Mouse (Mus musculus) hindbrain, embryonic 11.5 days (tissue): ENCODE measurements around the gene Anks3. TPM values are rescaled to one million over a fixed set of nuclear protein-coding genes. Genes with fewer than 3 reads are reported as not detected.

ENCODE experiments used
- ATAC-seq: fragments of 200-750 bp; cut with Nextera tagmentation; 2 replicates; pipeline ENCODE4 v1.8.0; 2017; ENCODE audit warnings: mild to moderate bottlenecking, moderate TSS enrichment, moderate library complexity; ENCODE audit not compliant: low FRiP score
- DNase-seq: peaks from one replicate; pipeline ENCODE4 v3.0.0-alpha.2; 2015; ENCODE audit warnings: low spot score
- H3K27ac ChIP-seq: fragments of 300-500 bp; sonication (generic); 2 replicates; pipeline ENCODE4 v1.5.1; 2014; ENCODE audit warnings: mild to moderate bottlenecking, low read depth, low read length
- H3K27me3 ChIP-seq: fragments of 300-500 bp; sonication (generic); 2 replicates; pipeline ENCODE4 v1.6.1; 2014; ENCODE audit warnings: mild to moderate bottlenecking, low read length, moderate library complexity, mixed read lengths; ENCODE audit not compliant: control insufficient read depth, insufficient read depth
- H3K36me3 ChIP-seq: fragments of 300-500 bp; sonication (generic); 2 replicates; pipeline ENCODE4 v1.6.1; 2014; ENCODE audit warnings: mild to moderate bottlenecking, low read length, moderate library complexity, mixed read lengths; ENCODE audit not compliant: control insufficient read depth, insufficient read depth
- H3K4me1 ChIP-seq: fragments of 300-500 bp; sonication (generic); replicated peaks from 2 replicates; pipeline ENCODE4 v1.6.1; 2014; ENCODE audit warnings: low read length, mixed read lengths; ENCODE audit not compliant: control insufficient read depth, insufficient read depth
- H3K4me2 ChIP-seq: fragments of 300-500 bp; sonication (generic); replicated peaks from 2 replicates; pipeline ENCODE4 v1.6.1; 2014; ENCODE audit warnings: mild to moderate bottlenecking, low read depth, low read length
- H3K4me3 ChIP-seq: fragments of 300-500 bp; sonication (generic); 2 replicates; pipeline ENCODE4 v1.5.1; 2014; ENCODE audit warnings: low read depth, low read length
- H3K9ac ChIP-seq: fragments of 300-500 bp; sonication (generic); 2 replicates; pipeline ENCODE4 v1.6.1; 2014; ENCODE audit warnings: low read depth, low read length
- H3K9me3 ChIP-seq: fragments of 300-500 bp; sonication (generic); 2 replicates; pipeline ENCODE4 v1.6.1; 2016; ENCODE audit warnings: low read length; ENCODE audit not compliant: control insufficient read depth
- WGBS: fragments of 180-500 bp; shearing (Covaris S2); extraction: QIAGEN DNeasy Blood & Tissue Kit; methylation state at CpG from one replicate; pipeline ENCODE4 v1.1.7; 2014; 5-methylcytosine and 5-hydroxymethylcytosine counted together
- polyA plus RNA-seq: library from polyadenylated mRNA; unstranded; fragments of >200 nt; fragmentation: Nextera tagmentation; extraction: Ambion mirVana; gene quantifications from 2 replicates; pipeline ENCODE4 v1.2.1, GENCODE M21; 2014

Gene Anks3
- polyA plus RNA-seq, 1 experiment from 2014 or later: 46.6 TPM

DNA sequence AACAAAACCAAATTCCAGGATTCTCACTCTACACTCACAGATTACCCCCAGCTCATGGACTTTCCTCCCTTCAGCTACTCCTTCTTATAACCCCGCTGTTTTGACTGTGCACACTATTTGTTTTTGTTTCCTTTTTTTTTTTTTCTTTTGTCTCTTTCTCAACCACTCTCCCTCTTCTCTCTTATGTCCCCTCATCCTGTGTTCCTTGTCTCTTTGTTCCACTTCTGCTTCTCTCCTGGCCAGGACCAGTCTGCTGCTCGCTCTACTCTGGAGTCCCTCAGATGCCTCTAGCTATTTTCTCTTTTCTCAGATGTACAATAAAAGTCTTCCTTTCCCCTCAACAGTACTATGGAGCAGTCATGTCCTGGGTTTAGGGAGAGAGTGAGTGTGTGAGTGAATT lies 61.6 kb downstream of the Anks3 start:
- DNase-seq (no peak), ATAC-seq (no peak)
- Histone ChIP-seq H3K4me2 (no peak overlapping the region), H3K36me3 (no peaks in the 10 kb centered on the region), H3K27me3 (no peaks in the 10 kb centered on the region), H3K4me1 (no peaks in the 10 kb centered on the region), H3K9ac (no peak overlapping the region), H3K9me3 (no peaks in the 10 kb centered on the region), H3K27ac (no peak overlapping the region), H3K4me3 (no peak overlapping the region)
- WGBS: 84% methylated on average over 2 of the region's 2 CpGs

DNA sequence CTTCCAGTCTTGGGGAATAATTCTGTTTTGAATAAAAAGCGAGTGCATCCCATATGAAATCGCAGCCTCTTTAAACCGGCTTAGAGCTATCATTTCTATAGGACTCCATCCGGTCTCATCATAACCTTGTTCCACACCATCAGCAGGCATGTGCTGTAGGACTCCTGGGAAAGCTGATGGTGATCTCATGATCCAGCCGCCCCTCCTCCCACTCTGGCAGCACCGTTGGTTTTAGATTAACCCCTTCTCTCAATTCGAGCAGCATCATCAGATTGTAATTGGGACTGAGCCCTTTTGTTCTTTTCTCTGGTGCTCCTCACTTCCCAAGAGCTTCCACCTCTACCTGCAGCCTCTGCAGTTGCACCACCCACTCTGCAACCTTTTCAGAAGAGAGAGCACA lies 62.8 kb downstream of the Anks3 start:
- Histone ChIP-seq H3K36me3 (no peaks in the 10 kb centered on the region), H3K27me3 (no peaks in the 10 kb centered on the region), H3K27ac (no peak overlapping the region), H3K4me2 (no peak overlapping the region), H3K9ac (no peak overlapping the region), H3K4me1 (no peaks in the 10 kb centered on the region), H3K4me3 (no peak overlapping the region), H3K9me3 (no peaks in the 10 kb centered on the region)
- 68% methylated on average over 7 of the region's 7 CpGs for WGBS
- ATAC-seq: no peak
- no peak for DNase-seq

DNA sequence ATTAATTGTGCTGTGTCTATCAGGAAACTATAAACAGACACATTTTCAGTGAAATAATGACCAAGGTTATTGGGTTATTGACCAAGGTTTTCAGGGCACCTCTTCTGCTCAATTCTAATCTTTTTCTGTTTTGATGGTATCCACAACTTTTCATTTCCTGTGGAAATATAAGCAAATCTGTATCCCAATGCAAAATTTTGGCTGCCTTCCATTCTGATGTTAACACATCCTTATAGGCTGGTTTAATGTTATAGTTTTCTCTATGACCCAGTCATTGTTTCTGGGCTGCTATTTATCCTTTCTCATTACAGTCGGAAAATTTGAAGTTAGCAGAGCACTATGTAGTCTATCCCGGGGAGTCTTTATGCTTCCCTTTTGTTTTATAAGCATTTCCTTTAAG lies 64.3 kb downstream of the Anks3 start:
- Histone ChIP-seq H3K4me2 (no peak overlapping the region), H3K4me3 (no peak overlapping the region), H3K9me3 (no peaks in the 10 kb centered on the region), H3K36me3 (no peaks in the 10 kb centered on the region), H3K27me3 (no peaks in the 10 kb centered on the region), H3K4me1 (no peaks in the 10 kb centered on the region), H3K27ac (no peak overlapping the region), H3K9ac (no peak overlapping the region)
- no peak for DNase-seq
- WGBS: 91% methylated on average over 2 of the region's 2 CpGs
- ATAC-seq: no peak

DNA sequence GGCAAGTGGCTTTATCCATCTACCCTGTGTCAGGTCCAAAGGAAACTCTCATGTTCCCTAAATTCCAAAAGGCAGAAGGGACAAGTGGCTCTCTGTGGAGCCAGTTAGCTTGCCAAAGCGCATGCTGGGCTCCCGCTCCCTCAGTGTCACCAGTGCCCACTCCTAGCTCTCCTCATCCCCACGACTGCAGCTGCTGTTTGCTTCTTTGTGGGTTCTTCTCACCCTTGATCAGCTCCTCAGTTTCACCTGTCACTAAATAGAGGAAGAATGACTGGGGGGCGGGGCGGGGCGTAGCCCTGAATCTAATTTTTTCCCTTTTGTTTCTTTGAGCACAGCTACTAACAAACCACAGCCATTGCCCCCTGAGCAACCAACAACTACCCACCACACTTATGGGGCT lies 65.1 kb downstream of the Anks3 start:
- no peaks in the 10 kb centered on the region for H3K27me3 ChIP-seq
- ATAC-seq (no peak), DNase-seq (no peak)
- H3K4me2 ChIP-seq: no peak overlapping the region
- no peaks in the 10 kb centered on the region for H3K36me3 ChIP-seq
- no peak overlapping the region for H3K4me3 ChIP-seq
- no peaks in the 10 kb centered on the region for H3K4me1 ChIP-seq
- no peaks in the 10 kb centered on the region for H3K9me3 ChIP-seq
- no peak overlapping the region for H3K9ac ChIP-seq
- no peak overlapping the region for H3K27ac ChIP-seq
- 86% methylated on average over 6 of the region's 6 CpGs for WGBS

- Histone ChIP-seq H3K9ac (no peak overlapping the region), H3K9me3 (no peaks in the 10 kb centered on the region), H3K4me2 (no peak overlapping the region), H3K27me3 (no peaks in the 10 kb centered on the region), H3K36me3 (no peaks in the 10 kb centered on the region), H3K4me1 (no peaks in the 10 kb centered on the region), H3K27ac (no peak overlapping the region), H3K4me3 (no peak overlapping the region)
- WGBS: 53% methylated on average over 7 of the region's 7 CpGs
- no peak for ATAC-seq
- no peak for DNase-seq
Measured at GRCm38 (mm10) chr16:4897146-4897730, 66.8 kb downstream of the Anks3 start.

GRCm38 (mm10) chr16:4896249-4897027 lies 67.6 kb downstream of the Anks3 start:
- H3K27me3 ChIP-seq: no peaks in the 10 kb centered on the region
- no peak overlapping the region for H3K4me2 ChIP-seq
- no peaks in the 10 kb centered on the region for H3K9me3 ChIP-seq
- H3K4me3 ChIP-seq: no peak overlapping the region
- H3K36me3 ChIP-seq: no peaks in the 10 kb centered on the region
- WGBS: 62% methylated on average over 5 of the region's 5 CpGs
- no peak overlapping the region for H3K27ac ChIP-seq
- ATAC-seq (no peak), DNase-seq (no peak)
- H3K4me1 ChIP-seq: no peaks in the 10 kb centered on the region
- H3K9ac ChIP-seq: no peak overlapping the region

DNA sequence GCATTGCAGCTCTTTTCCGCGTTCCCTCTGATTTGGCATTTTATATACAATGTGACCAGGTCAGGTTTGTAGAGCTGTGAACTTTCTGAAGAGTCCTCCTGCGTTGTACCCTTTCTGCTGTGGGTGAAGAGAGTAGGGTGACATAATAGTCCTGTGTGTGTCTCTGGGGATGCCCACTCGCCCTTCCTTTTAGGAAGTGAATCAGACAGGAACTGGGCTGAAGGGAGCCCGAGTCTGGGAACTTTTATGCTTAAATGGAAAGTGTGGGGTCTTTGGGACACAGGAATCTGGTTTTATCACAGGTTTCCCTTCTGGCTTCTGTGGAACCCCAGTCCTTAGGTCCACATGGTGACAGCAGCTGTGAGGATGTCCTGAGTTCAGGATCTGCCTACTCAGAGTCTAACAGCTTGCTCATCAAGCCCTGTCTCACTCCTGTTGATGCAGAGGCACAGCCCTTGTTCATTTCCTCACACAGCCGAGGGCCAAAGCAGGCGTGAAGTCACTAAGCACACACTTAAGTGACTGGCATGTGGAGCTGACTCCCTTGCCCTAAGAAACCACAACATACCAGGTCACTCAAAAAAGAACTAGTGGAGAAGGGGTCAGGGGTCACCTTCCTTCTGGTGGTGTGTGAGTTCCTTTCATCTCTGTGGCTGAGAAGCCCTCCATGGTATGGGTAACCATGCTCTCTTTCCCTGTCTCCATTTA lies 69.7 kb downstream of the Anks3 start:
- Histone ChIP-seq H3K27ac (no peak overlapping the region), H3K9me3 (no peaks in the 10 kb centered on the region), H3K9ac (no peak overlapping the region), H3K4me2 (no peak overlapping the region), H3K4me1 (no peaks in the 10 kb centered on the region), H3K4me3 (no peak overlapping the region), H3K27me3 (no peaks in the 10 kb centered on the region), H3K36me3 (no peaks in the 10 kb centered on the region)
- no peak for ATAC-seq
- WGBS: 86% methylated on average over 7 of the region's 7 CpGs
- DNase-seq: no peak

DNA sequence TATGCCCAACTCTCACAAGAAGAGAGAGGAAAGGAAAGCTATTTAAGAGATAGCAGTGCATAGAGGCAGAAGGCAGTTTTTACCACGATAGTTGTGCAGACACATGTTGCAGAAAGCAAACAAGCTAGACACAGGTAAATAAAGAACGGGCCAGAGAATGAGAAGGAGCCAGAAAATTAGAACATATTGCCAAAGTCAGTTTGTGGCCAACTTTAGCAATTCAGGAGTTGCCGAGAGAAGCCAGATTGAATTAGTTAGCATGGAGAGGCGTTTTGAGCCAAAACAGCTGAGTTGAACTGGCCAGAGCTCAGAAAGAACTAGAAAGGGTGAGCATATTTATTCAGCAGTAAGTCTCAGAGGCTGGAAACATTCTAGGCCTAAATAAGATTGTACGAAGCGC lies 71.8 kb downstream of the Anks3 start:
- Histone ChIP-seq H3K9me3 (no peaks in the 10 kb centered on the region), H3K4me1 (peaks cover 2% of the 10 kb centered on the region; the same call in 1 of the 2 replicates), H3K27me3 (no peaks in the 10 kb centered on the region), H3K4me2 (no peak overlapping the region), H3K27ac (no peak overlapping the region), H3K4me3 (no peak overlapping the region), H3K36me3 (no peaks in the 10 kb centered on the region), H3K9ac (no peak overlapping the region)
- 91% methylated on average over 6 of the region's 6 CpGs for WGBS
- DNase-seq (no peak), ATAC-seq (no peak)
